Mouse (Mus musculus): ENCODE measurements around the gene Rac1. TPM values are rescaled to one million over a fixed set of nuclear protein-coding genes. Genes with fewer than 3 reads are reported as not detected.
A peak's percentile ranks its signal among the peaks of the same experiment; 100 is the strongest.
"Not testable (repeated sequence)": the region's sequence is repeated elsewhere in the genome, so short reads cannot be mapped to it uniquely, and the experiment has no call there.

The Rac1 gene
- polyA plus RNA-seq, 1 experiment from 2014 or later, result 178 TPM

GRCm38 (mm10) chr5:143509294-143509693 lies 18.5 kb downstream of the Rac1 start:
- Histone ChIP-seq H3K36me3 (peaks cover 86% of the 10 kb centered on the region), H3K9ac (peak overlapping the region; percentile 62), H3K27me3 (no peaks in the 10 kb centered on the region), H3K9me3 (replicated peaks) (no peaks in the 10 kb centered on the region), H3K27ac (peak overlapping the region; percentile 87), H3K4me2 (peak overlapping the region; percentile 68), H3K4me1 (replicated peaks) (peaks cover 68% of the 10 kb centered on the region), H3K4me3 (replicated peaks) (peak overlapping the region; percentile 41)
- 21% methylated on average over 9 of the region's 9 CpGs for WGBS (ENCODE audit: insufficient replicate concordance)
- DNase-seq (peak; percentile 18), ATAC-seq (ENCODE audit: low read depth) (peak; percentile 68)

GRCm38 (mm10) chr5:143505545-143505944 lies 22.3 kb downstream of the Rac1 start:
- H3K4me3 ChIP-seq (replicated peaks), result no peak overlapping the region
- no peaks in the 10 kb centered on the region for H3K9me3 ChIP-seq (replicated peaks)
- DNase-seq, result no peak
- H3K4me2 ChIP-seq, result no peak overlapping the region
- peaks cover 32% of the 10 kb centered on the region for H3K4me1 ChIP-seq (replicated peaks)
- peaks cover 85% of the 10 kb centered on the region for H3K36me3 ChIP-seq
- H3K27ac ChIP-seq, result no peak overlapping the region
- H3K27me3 ChIP-seq, result no peaks in the 10 kb centered on the region
- WGBS (ENCODE audit: insufficient replicate concordance), result 70% methylated on average over 7 of the region's 7 CpGs
- no peak for ATAC-seq (ENCODE audit: low read depth)
- H3K9ac ChIP-seq, result no peak overlapping the region

- 82% methylated on average over 8 of the region's 8 CpGs for WGBS (ENCODE audit: insufficient replicate concordance)
- ATAC-seq (ENCODE audit: low read depth), result no peak
- Histone ChIP-seq H3K4me3 (replicated peaks) (no peak overlapping the region), H3K4me2 (no peak overlapping the region), H3K27ac (no peak overlapping the region), H3K9ac (no peak overlapping the region), H3K36me3 (peaks cover 86% of the 10 kb centered on the region), H3K9me3 (replicated peaks) (no peaks in the 10 kb centered on the region), H3K4me1 (replicated peaks) (peaks cover 27% of the 10 kb centered on the region), H3K27me3 (no peaks in the 10 kb centered on the region)
- no peak for DNase-seq
Measured at GRCm38 (mm10) chr5:143505056-143505455, 22.8 kb downstream of the Rac1 start.

GRCm38 (mm10) chr5:143504453-143504852 lies 23.4 kb downstream of the Rac1 start:
- H3K4me1 ChIP-seq (replicated peaks), result peaks cover 21% of the 10 kb centered on the region
- H3K27ac ChIP-seq, result no peak overlapping the region
- no peaks in the 10 kb centered on the region for H3K9me3 ChIP-seq (replicated peaks)
- no peak overlapping the region for H3K9ac ChIP-seq
- H3K27me3 ChIP-seq, result no peaks in the 10 kb centered on the region
- H3K4me2 ChIP-seq, result no peak overlapping the region
- WGBS (ENCODE audit: insufficient replicate concordance), result 49% methylated on average over 3 of the region's 3 CpGs
- DNase-seq (peak; percentile 23), ATAC-seq (ENCODE audit: low read depth) (no peak)
- peaks cover 90% of the 10 kb centered on the region for H3K36me3 ChIP-seq
- no peak overlapping the region for H3K4me3 ChIP-seq (replicated peaks)

- peaks cover 90% of the 10 kb centered on the region for H3K36me3 ChIP-seq
- 89% methylated on average over 6 of the region's 6 CpGs for WGBS (ENCODE audit: insufficient replicate concordance)
Measured at GRCm38 (mm10) chr5:143503740-143504139, 24.1 kb downstream of the Rac1 start.

GRCm38 (mm10) chr5:143502899-143503557 lies 24.8 kb downstream of the Rac1 start:
- H3K27me3 ChIP-seq, result no peaks in the 10 kb centered on the region
- H3K9ac ChIP-seq, result no peak overlapping the region
- H3K27ac ChIP-seq, result no peak overlapping the region
- H3K9me3 ChIP-seq (replicated peaks), result no peaks in the 10 kb centered on the region
- WGBS (ENCODE audit: insufficient replicate concordance), result 84% methylated on average over 19 of the region's 19 CpGs
- ATAC-seq (ENCODE audit: low read depth) (0 out of 2 replicates have a peak, but pooled peaks have one; percentile 16), DNase-seq (no peak)
- no peak overlapping the region for H3K4me2 ChIP-seq
- peaks cover 88% of the 10 kb centered on the region for H3K36me3 ChIP-seq
- no peak overlapping the region for H3K4me3 ChIP-seq (replicated peaks)
- H3K4me1 ChIP-seq (replicated peaks), result peaks cover 7% of the 10 kb centered on the region

More at GRCm38 (mm10) chr5:143503740-143504139, 24.1 kb downstream of the Rac1 start:
- no peak overlapping the region for H3K27ac ChIP-seq
- H3K4me3 ChIP-seq (replicated peaks), result no peak overlapping the region
- H3K4me1 ChIP-seq (replicated peaks), result peaks cover 14% of the 10 kb centered on the region
- H3K9ac ChIP-seq, result no peak overlapping the region
- H3K4me2 ChIP-seq, result no peak overlapping the region
- DNase-seq (no peak), ATAC-seq (ENCODE audit: low read depth) (no peak)
- no peaks in the 10 kb centered on the region for H3K27me3 ChIP-seq
- H3K9me3 ChIP-seq (replicated peaks), result no peaks in the 10 kb centered on the region

GRCm38 (mm10) chr5:143501649-143502048 lies 26.2 kb downstream of the Rac1 start:
- H3K4me3 ChIP-seq (replicated peaks), result no peak overlapping the region
- DNase-seq, result no peak
- no peaks in the 10 kb centered on the region for H3K9me3 ChIP-seq (replicated peaks)
- WGBS (ENCODE audit: insufficient replicate concordance), result 73% methylated on average over 2 of the region's 2 CpGs
- no peak overlapping the region for H3K9ac ChIP-seq
- H3K4me2 ChIP-seq, result no peak overlapping the region
- no peak for ATAC-seq (ENCODE audit: low read depth)
- peaks cover 82% of the 10 kb centered on the region for H3K36me3 ChIP-seq
- no peak overlapping the region for H3K27ac ChIP-seq
- H3K4me1 ChIP-seq (replicated peaks), result no peaks in the 10 kb centered on the region
- H3K27me3 ChIP-seq, result no peaks in the 10 kb centered on the region

GRCm38 (mm10) chr5:143501140-143501539 lies 26.7 kb downstream of the Rac1 start:
- 73% methylated on average over 8 of the region's 8 CpGs for WGBS (ENCODE audit: insufficient replicate concordance)
- no peak overlapping the region for H3K9ac ChIP-seq
- no peak overlapping the region for H3K4me2 ChIP-seq
- H3K9me3 ChIP-seq (replicated peaks), result no peaks in the 10 kb centered on the region
- H3K4me1 ChIP-seq (replicated peaks), result no peaks in the 10 kb centered on the region
- no peak for ATAC-seq (ENCODE audit: low read depth)
- H3K4me3 ChIP-seq (replicated peaks), result no peak overlapping the region
- H3K36me3 ChIP-seq, result peaks cover 81% of the 10 kb centered on the region
- DNase-seq, result no peak
- no peak overlapping the region for H3K27ac ChIP-seq
- no peaks in the 10 kb centered on the region for H3K27me3 ChIP-seq

GRCm38 (mm10) chr5:143500711-143501110 lies 27.1 kb downstream of the Rac1 start:
- H3K4me3 ChIP-seq (replicated peaks); H3K27ac ChIP-seq; H3K9me3 ChIP-seq (replicated peaks); DNase-seq; H3K27me3 ChIP-seq; H3K9ac ChIP-seq; ATAC-seq (ENCODE audit: low read depth); H3K4me2 ChIP-seq; H3K4me1 ChIP-seq (replicated peaks): not testable (repeated sequence)
- peaks cover 80% of the 10 kb centered on the region for H3K36me3 ChIP-seq
- WGBS (ENCODE audit: insufficient replicate concordance), result 84% methylated on average over 14 of the region's 14 CpGs

GRCm38 (mm10) chr5:143499686-143500085 lies 28.1 kb downstream of the Rac1 start:
- no peak for ATAC-seq (ENCODE audit: low read depth)

GRCm38 (mm10) chr5:143499197-143499596 lies 28.6 kb downstream of the Rac1 start:
- Histone ChIP-seq H3K4me2 (no peak overlapping the region), H3K4me3 (replicated peaks) (no peak overlapping the region), H3K9me3 (replicated peaks) (no peaks in the 10 kb centered on the region), H3K27me3 (no peaks in the 10 kb centered on the region), H3K36me3 (peaks cover 81% of the 10 kb centered on the region), H3K27ac (no peak overlapping the region), H3K9ac (no peak overlapping the region), H3K4me1 (replicated peaks) (no peaks in the 10 kb centered on the region)
- DNase-seq (no peak), ATAC-seq (ENCODE audit: low read depth) (no peak)
- 75% methylated on average over 7 of the region's 7 CpGs for WGBS (ENCODE audit: insufficient replicate concordance)

More at GRCm38 (mm10) chr5:143499686-143500085, 28.1 kb downstream of the Rac1 start:
- Histone ChIP-seq H3K9ac (no peak overlapping the region), H3K4me3 (replicated peaks) (no peak overlapping the region), H3K36me3 (peaks cover 81% of the 10 kb centered on the region), H3K9me3 (replicated peaks) (no peaks in the 10 kb centered on the region), H3K27ac (no peak overlapping the region), H3K4me2 (no peak overlapping the region), H3K27me3 (no peaks in the 10 kb centered on the region), H3K4me1 (replicated peaks) (no peaks in the 10 kb centered on the region)
- DNase-seq, result no peak
- 32% methylated on average over 4 of the region's 4 CpGs for WGBS (ENCODE audit: insufficient replicate concordance)

GRCm38 (mm10) chr5:143497451-143497850 lies 30.4 kb downstream of the Rac1 start:
- H3K27ac ChIP-seq, result no peak overlapping the region
- ATAC-seq (ENCODE audit: low read depth) (no peak), DNase-seq (no peak)
- WGBS (ENCODE audit: insufficient replicate concordance), result 65% methylated on average over 3 of the region's 3 CpGs
- H3K27me3 ChIP-seq, result no peaks in the 10 kb centered on the region
- 0 out of 2 replicates have a peak, but pooled peaks cover 6% of the 10 kb centered on the region for H3K4me1 ChIP-seq (replicated peaks)
- no peak overlapping the region for H3K9ac ChIP-seq
- peaks cover 77% of the 10 kb centered on the region for H3K36me3 ChIP-seq
- no peaks in the 10 kb centered on the region for H3K9me3 ChIP-seq (replicated peaks)
- no peak overlapping the region for H3K4me2 ChIP-seq
- H3K4me3 ChIP-seq (replicated peaks), result no peak overlapping the region

Data from liver, embryonic 13.5 days (tissue).